Mouse (Mus musculus) midbrain, embryonic 16.5 days (tissue): Measurements from ENCODE around the gene Tspan1. TPM values are rescaled to one million over a fixed set of nuclear protein-coding genes. Genes with fewer than 3 reads are reported as not detected.

Experiments used
- ATAC-seq: fragments of 200-750 bp; cut with Nextera tagmentation; 2 replicates; pipeline ENCODE4 v1.8.0; 2017; ENCODE audit warnings: moderate TSS enrichment
- H3K27ac ChIP-seq: fragments of 300-500 bp; sonication (generic); 2 replicates; pipeline ENCODE4 v1.5.1; 2014; ENCODE audit warnings: mild to moderate bottlenecking, low read length, mixed read lengths
- H3K27me3 ChIP-seq: fragments of 300-500 bp; sonication (generic); 2 replicates; pipeline ENCODE4 v1.6.1; 2014; ENCODE audit warnings: low read depth, low read length, mixed read lengths; ENCODE audit not compliant: control insufficient read depth, insufficient read depth
- H3K36me3 ChIP-seq: fragments of 300-500 bp; sonication (generic); 2 replicates; pipeline ENCODE4 v1.6.1; 2014; ENCODE audit warnings: mild to moderate bottlenecking, low read length, moderate library complexity, mixed read lengths; ENCODE audit not compliant: control insufficient read depth, insufficient read depth
- H3K4me1 ChIP-seq: fragments of 300-500 bp; sonication (generic); 2 replicates; pipeline ENCODE4 v1.6.1; 2014; ENCODE audit warnings: mild to moderate bottlenecking, low read length, mixed read lengths; ENCODE audit not compliant: control insufficient read depth, insufficient read depth
- H3K4me2 ChIP-seq: fragments of 300-500 bp; sonication (generic); 2 replicates; pipeline ENCODE4 v1.6.1; 2014; ENCODE audit warnings: mild to moderate bottlenecking, low read length, mixed read lengths
- H3K4me3 ChIP-seq: fragments of 300-500 bp; sonication (generic); 2 replicates; pipeline ENCODE4 v1.5.1; 2014; ENCODE audit warnings: low read depth, mild to moderate bottlenecking, low read length, moderate library complexity, mixed read lengths
- H3K9ac ChIP-seq: fragments of 300-500 bp; sonication (generic); 2 replicates; pipeline ENCODE4 v1.6.1; 2014; ENCODE audit warnings: low read depth, low read length, mixed read lengths
- H3K9me3 ChIP-seq: fragments of 300-500 bp; sonication (generic); replicated peaks from 2 replicates; pipeline ENCODE4 v1.6.1; 2014; ENCODE audit warnings: mild to moderate bottlenecking, low read length, mixed read lengths; ENCODE audit not compliant: control insufficient read depth, poor library complexity, severe bottlenecking
- WGBS: fragments of 180-500 bp; shearing (Covaris S2); extraction: QIAGEN DNeasy Blood & Tissue Kit; methylation state at CpG from one replicate; pipeline ENCODE4 v1.1.7; 2014; 5-methylcytosine and 5-hydroxymethylcytosine counted together
- polyA plus RNA-seq: library from polyadenylated mRNA; unstranded; fragments of >200 nt; fragmentation: Nextera tagmentation; extraction: Ambion mirVana; gene quantifications from 2 replicates; pipeline ENCODE4 v1.2.1, GENCODE M21; 2015

Gene Tspan1
- polyA plus RNA-seq, 1 experiment from 2014 or later, result not detected

- Histone ChIP-seq H3K27me3 (no peaks in the 10 kb centered on the region), H3K4me2 (no peak overlapping the region), H3K27ac (no peak overlapping the region), H3K36me3 (no peaks in the 10 kb centered on the region), H3K4me1 (peaks cover 4% of the 10 kb centered on the region; the same call in 1 of the 2 replicates), H3K9ac (no peak overlapping the region), H3K4me3 (no peak overlapping the region), H3K9me3 (no peaks in the 10 kb centered on the region)
- WGBS, result 93% methylated on average over 4 of the region's 4 CpGs
- no peak for ATAC-seq
Measured at GRCm38 (mm10) chr4:116185083-116185482, 17.7 kb upstream of the Tspan1 start.

- 2% methylated on average over 12 of the region's 12 CpGs for WGBS
- H3K36me3 ChIP-seq, result no peaks in the 10 kb centered on the region
- H3K4me3 ChIP-seq, result peak overlapping the region; percentile 18
- no peak for ATAC-seq
- no peaks in the 10 kb centered on the region for H3K27me3 ChIP-seq
- peaks cover 4% of the 10 kb centered on the region; the same call in 1 of the 2 replicates for H3K4me1 ChIP-seq
- no peaks in the 10 kb centered on the region for H3K9me3 ChIP-seq
- H3K4me2 ChIP-seq, result peak overlapping the region; percentile 49
- H3K9ac ChIP-seq, result peak overlapping the region; percentile 61
- peak overlapping the region; percentile 50; the same call in 1 of the 2 replicates for H3K27ac ChIP-seq
Measured at GRCm38 (mm10) chr4:116182745-116183144, 15.3 kb upstream of the Tspan1 start.

GRCm38 (mm10) chr4:116182079-116182478 is 14.7 kb upstream of the Tspan1 start:
- H3K36me3 ChIP-seq, result no peaks in the 10 kb centered on the region
- H3K4me3 ChIP-seq, result no peak overlapping the region
- no peak for ATAC-seq
- no peak overlapping the region for H3K27ac ChIP-seq
- H3K4me1 ChIP-seq, result peaks cover 6% of the 10 kb centered on the region
- H3K9me3 ChIP-seq, result no peaks in the 10 kb centered on the region
- WGBS, result 25% methylated on average over 3 of the region's 3 CpGs
- H3K4me2 ChIP-seq, result no peak overlapping the region
- H3K27me3 ChIP-seq, result no peaks in the 10 kb centered on the region
- H3K9ac ChIP-seq, result no peak overlapping the region

- Histone ChIP-seq H3K27me3 (no peaks in the 10 kb centered on the region), H3K4me3 (no peak overlapping the region), H3K9ac (no peak overlapping the region), H3K9me3 (no peaks in the 10 kb centered on the region), H3K4me2 (peak overlapping the region; percentile 40; the same call in 1 of the 2 replicates), H3K36me3 (no peaks in the 10 kb centered on the region), H3K27ac (peak overlapping the region; percentile 23; the same call in 1 of the 2 replicates), H3K4me1 (peaks cover 11% of the 10 kb centered on the region)
- ATAC-seq, result no peak
- WGBS, result 22% methylated on average over 5 of the region's 5 CpGs
Measured at GRCm38 (mm10) chr4:116177140-116177539, 9.7 kb upstream of the Tspan1 start.

- peak overlapping the region; percentile 40 for H3K4me2 ChIP-seq
- ATAC-seq, result peak; percentile 81
- H3K27ac ChIP-seq, result peak overlapping the region; percentile 60; the same call in 1 of the 2 replicates
- 0 out of 2 replicates have a peak overlapping the region, but pooled peaks have one; percentile 23 for H3K9ac ChIP-seq
- 20% methylated on average over 10 of the region's 10 CpGs for WGBS
- H3K9me3 ChIP-seq, result no peaks in the 10 kb centered on the region
- H3K36me3 ChIP-seq, result no peaks in the 10 kb centered on the region
- peaks cover 11% of the 10 kb centered on the region for H3K4me1 ChIP-seq
- no peaks in the 10 kb centered on the region for H3K27me3 ChIP-seq
- no peak overlapping the region for H3K4me3 ChIP-seq
Measured at GRCm38 (mm10) chr4:116176543-116176988, 9.2 kb upstream of the Tspan1 start.

- H3K36me3 ChIP-seq, result no peaks in the 10 kb centered on the region
- H3K4me3 ChIP-seq, result no peak overlapping the region
- 74% methylated on average over 7 of the region's 7 CpGs for WGBS
- H3K9me3 ChIP-seq, result no peaks in the 10 kb centered on the region
- peak; percentile 49 for ATAC-seq
- no peak overlapping the region for H3K9ac ChIP-seq
- H3K27me3 ChIP-seq, result no peaks in the 10 kb centered on the region
- H3K4me1 ChIP-seq, result peaks cover 11% of the 10 kb centered on the region
- H3K27ac ChIP-seq, result peak overlapping the region; percentile 60
- no peak overlapping the region; the same call in 1 of the 2 replicates for H3K4me2 ChIP-seq
Measured at GRCm38 (mm10) chr4:116175711-116176542, 8.5 kb upstream of the Tspan1 start.

- H3K27ac ChIP-seq, result no peak overlapping the region
- ATAC-seq, result no peak
- H3K27me3 ChIP-seq, result no peaks in the 10 kb centered on the region
- no peak overlapping the region for H3K4me2 ChIP-seq
- H3K4me1 ChIP-seq, result peaks cover 11% of the 10 kb centered on the region
- H3K4me3 ChIP-seq, result no peak overlapping the region
- no peaks in the 10 kb centered on the region for H3K9me3 ChIP-seq
- no peaks in the 10 kb centered on the region for H3K36me3 ChIP-seq
- no peak overlapping the region for H3K9ac ChIP-seq
Measured at GRCm38 (mm10) chr4:116175136-116175535, 7.7 kb upstream of the Tspan1 start.

GRCm38 (mm10) chr4:116174466-116175116 is 7.2 kb upstream of the Tspan1 start:
- H3K9ac ChIP-seq, result no peak overlapping the region
- H3K4me1 ChIP-seq, result peaks cover 11% of the 10 kb centered on the region
- no peak overlapping the region for H3K4me2 ChIP-seq
- no peaks in the 10 kb centered on the region for H3K9me3 ChIP-seq
- H3K36me3 ChIP-seq, result no peaks in the 10 kb centered on the region
- H3K4me3 ChIP-seq, result no peak overlapping the region
- ATAC-seq, result no peak
- H3K27ac ChIP-seq, result no peak overlapping the region
- WGBS, result 46% methylated on average over 6 of the region's 6 CpGs
- no peaks in the 10 kb centered on the region for H3K27me3 ChIP-seq

- ATAC-seq, result no peak
- Histone ChIP-seq H3K27me3 (no peaks in the 10 kb centered on the region), H3K4me1 (peaks cover 11% of the 10 kb centered on the region), H3K27ac (no peak overlapping the region), H3K9me3 (no peaks in the 10 kb centered on the region), H3K9ac (no peak overlapping the region), H3K36me3 (no peaks in the 10 kb centered on the region), H3K4me2 (no peak overlapping the region), H3K4me3 (no peak overlapping the region)
- 88% methylated on average over 4 of the region's 4 CpGs for WGBS
Measured at GRCm38 (mm10) chr4:116173752-116174151, 6.4 kb upstream of the Tspan1 start.
